Mouse (Mus musculus) adrenal gland, postnatal 10 days (tissue): ENCODE results near the gene Cpt1c. TPM values are rescaled to one million over a fixed set of nuclear protein-coding genes. Genes with fewer than 3 reads are reported as not detected.
A peak's percentile ranks its signal among the peaks of the same experiment; 100 is the strongest.

Experiments used
- DNase-seq: peaks from one replicate; pipeline ENCODE4 v3.0.0; 2021; ENCODE audit warnings: mixed read lengths
- microRNA-seq: library from miRNA; unstranded; fragments of <30 nt; microRNA quantifications from one replicate; pipeline ENCODE4 v1.2.0, GENCODE M21; 2021
- total RNA-seq, 2 experiments: library from RNA; stranded (reverse); gene quantifications; 2 replicates each; pipeline ENCODE4 v1.2.3; 2021

Cpt1c gene
- total RNA-seq, 2 experiments from 2014 or later: 9.8 to 15.3 TPM

DNA sequence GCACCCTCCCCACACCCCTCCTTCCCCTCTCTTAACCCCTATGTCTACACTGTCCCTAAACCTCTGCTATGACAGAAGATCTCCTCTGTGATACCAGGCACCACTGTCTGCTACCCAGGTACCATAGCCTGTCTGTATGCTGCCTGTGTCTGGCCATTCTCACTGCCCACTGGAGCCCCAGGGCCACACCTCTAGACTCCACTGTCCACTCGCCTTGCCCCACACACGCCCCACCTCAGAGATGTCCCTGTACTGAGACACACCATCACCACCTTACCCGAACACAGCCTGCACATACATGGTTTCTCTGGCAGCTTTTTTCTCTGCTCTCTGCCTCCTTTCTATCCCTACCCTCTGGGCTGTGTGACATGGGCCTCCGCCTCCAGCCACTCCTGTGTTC lies 57.8 kb downstream of the Cpt1c start:
- DNase-seq: no peak

DNA sequence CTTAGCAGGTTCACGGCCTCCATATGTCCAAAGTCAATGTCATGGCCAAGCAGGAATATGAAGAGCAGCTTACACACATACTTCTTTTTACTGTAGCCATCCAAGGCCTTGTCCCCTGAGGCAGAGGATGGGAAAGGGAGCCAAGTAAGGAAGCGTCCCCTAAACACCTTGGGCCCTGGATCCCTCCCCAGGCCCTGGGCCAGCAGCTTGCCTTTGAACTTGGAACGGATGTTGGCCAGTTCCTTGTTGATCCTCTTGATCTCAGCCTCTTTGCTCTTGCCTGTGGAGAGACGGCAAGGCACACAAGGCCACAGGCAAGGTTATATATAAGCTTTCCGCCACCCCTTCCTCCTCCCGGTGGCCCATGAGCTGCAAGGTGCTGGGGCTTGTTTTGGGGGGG lies 58.5 kb downstream of the Cpt1c start:
- DNase-seq: peak; percentile 55

DNA sequence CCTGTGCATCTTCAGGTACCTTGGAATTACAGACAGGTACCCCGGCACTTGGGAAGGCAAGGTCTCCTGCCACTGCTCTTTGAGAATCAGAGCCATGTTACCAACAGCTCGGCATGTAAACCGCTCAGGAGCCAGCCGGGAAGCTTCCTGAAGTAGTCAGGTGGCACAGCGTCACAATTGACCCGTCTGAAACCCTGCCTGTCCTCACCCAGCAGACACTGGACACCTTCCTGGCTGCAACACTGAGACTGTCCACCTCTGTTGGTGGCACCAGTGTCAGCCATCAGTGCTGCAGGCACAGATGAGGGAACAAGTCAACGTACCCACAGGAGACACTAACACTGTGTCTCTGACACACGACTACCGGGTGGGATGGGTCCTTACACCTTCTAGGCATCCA lies 59.3 kb downstream of the Cpt1c start:
- no peak for DNase-seq

DNA sequence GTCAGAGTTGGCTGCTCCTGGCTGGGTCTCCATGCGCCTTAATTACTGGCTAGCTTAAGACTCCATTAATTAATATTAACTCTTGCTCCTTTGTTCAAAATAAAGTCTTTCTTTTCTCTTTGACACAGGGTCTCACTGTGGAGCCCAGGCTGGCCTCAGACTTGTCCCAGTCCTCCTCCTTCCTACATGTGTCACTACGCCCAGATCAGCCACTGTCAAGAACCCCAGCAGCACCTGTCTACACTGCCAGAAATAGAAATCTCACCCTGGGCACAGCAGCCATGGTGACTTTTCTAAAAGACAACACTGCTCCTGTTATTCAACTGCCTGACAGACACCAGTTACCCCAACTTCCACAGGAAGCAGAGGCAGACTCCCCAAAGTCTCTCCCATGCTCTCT lies 60.3 kb downstream of the Cpt1c start:
- DNase-seq: no peak

Small RNAs within 50 kb of the gene (microRNA-seq; reads per million reads assigned to microRNA genes)
- 2.8 reads per million for gene Mir7054

Other genes starting within 250 kb of the Cpt1c start
- gene Vrk3, start 226.4 kb downstream of the Cpt1c start, total RNA-seq: 10 to 100 TPM; 34.3 to 40.2 TPM
- under 1 TPM; 0.33 to 0.45 TPM for gene Zfp473, start 223.8 kb downstream of the Cpt1c start, total RNA-seq
- 10 to 100 TPM; 44.3 to 47.1 TPM for gene Nup62, start 158.8 kb downstream of the Cpt1c start, total RNA-seq
- gene Il4i1, start 158.5 kb downstream of the Cpt1c start, total RNA-seq: 1 to 10 TPM; 5.2 TPM
- 100 to 1,000 TPM; 144 to 202 TPM for gene Atf5, start 158.2 kb downstream of the Cpt1c start, total RNA-seq
- 100 to 1,000 TPM in 1 of 2 experiments, 10 to 100 TPM in 1; 92.4 to 109 TPM for gene Akt1s1, start 125.9 kb downstream of the Cpt1c start, total RNA-seq
- 10 to 100 TPM; 61.9 to 73.1 TPM for gene Tbc1d17, start 125.8 kb downstream of the Cpt1c start, total RNA-seq
- 10 to 100 TPM; 37.6 to 38.6 TPM for gene Pnkp, start 117.7 kb downstream of the Cpt1c start, total RNA-seq
- 100 to 1,000 TPM; 239 to 266 TPM for gene Ptov1, start 105.1 kb downstream of the Cpt1c start, total RNA-seq
- gene Med25, start 82.1 kb downstream of the Cpt1c start, total RNA-seq: 10 to 100 TPM; 73.7 to 83.7 TPM
- 10 to 100 TPM; 19.5 to 24.8 TPM for gene Fuz, start 78.8 kb downstream of the Cpt1c start, total RNA-seq
- gene Ap2a1, start 45.4 kb downstream of the Cpt1c start, total RNA-seq: 10 to 100 TPM; 83.6 to 93.2 TPM
- not detected for gene Tsks, start 31.6 kb downstream of the Cpt1c start, total RNA-seq
- 100 to 1,000 TPM; 254 to 258 TPM for gene Prmt1, start 11.7 kb upstream of the Cpt1c start, total RNA-seq
- gene Irf3, start 22.8 kb upstream of the Cpt1c start, total RNA-seq: 10 to 100 TPM; 80.3 to 89.6 TPM
- gene Bcl2l12, start 23.9 kb upstream of the Cpt1c start, total RNA-seq: 10 to 100 TPM; 15.8 to 16.2 TPM
- 10 to 100 TPM; 69.6 to 81.1 TPM for gene Scaf1, start 41.5 kb upstream of the Cpt1c start, total RNA-seq
- gene Rras, start 43.1 kb upstream of the Cpt1c start, total RNA-seq: 10 to 100 TPM; 57.6 to 60.2 TPM
- 10 to 100 TPM; 36.9 to 51.9 TPM for gene Prr12, start 78.0 kb upstream of the Cpt1c start, total RNA-seq
- gene Nosip, start 87.6 kb upstream of the Cpt1c start, total RNA-seq: 10 to 100 TPM; 39.7 to 45.9 TPM
- 10 to 100 TPM; 18.5 to 20.0 TPM for gene Prrg2, start 87.8 kb upstream of the Cpt1c start, total RNA-seq
- gene Rcn3, start 117.4 kb upstream of the Cpt1c start, total RNA-seq: 10 to 100 TPM; 65.2 to 71.2 TPM
- 100 to 1,000 TPM; 169 to 185 TPM for gene Fcgrt, start 129.0 kb upstream of the Cpt1c start, total RNA-seq
- gene Rps11, start 149.6 kb upstream of the Cpt1c start, total RNA-seq: 1,000 to 10,000 TPM; 1,283 to 1,295 TPM
- 1,000 to 10,000 TPM; 1,643 to 1,697 TPM for gene Rpl13a, start 153.9 kb upstream of the Cpt1c start, total RNA-seq
- gene Gm45713, start 161.4 kb upstream of the Cpt1c start, total RNA-seq: not detected
- gene Flt3l, start 161.6 kb upstream of the Cpt1c start, total RNA-seq: 10 to 100 TPM in 1 of 2 experiments, 1 to 10 TPM in 1; 9.7 to 18.1 TPM
- 10 to 100 TPM; 59.0 to 68.5 TPM for gene Pih1d1, start 179.5 kb upstream of the Cpt1c start, total RNA-seq
- gene Aldh16a1, start 179.7 kb upstream of the Cpt1c start, total RNA-seq: 10 to 100 TPM; 50.6 to 68.2 TPM
- gene Slc17a7, start 189.1 kb upstream of the Cpt1c start, total RNA-seq: under 1 TPM; 0.18 to 0.42 TPM
- gene Gfy, start 204.7 kb upstream of the Cpt1c start, total RNA-seq: not detected
- gene Pth2, start 206.1 kb upstream of the Cpt1c start, total RNA-seq: not detected
- under 1 TPM in 1 of 2 experiments, not detected in 1; 0.36 TPM for gene Ccdc155, start 230.0 kb upstream of the Cpt1c start, total RNA-seq
- gene Dkkl1, start 237.3 kb upstream of the Cpt1c start, total RNA-seq: under 1 TPM in 1 of 2 experiments, not detected in 1; 0.30 TPM
- gene Tead2, start 240.9 kb upstream of the Cpt1c start, total RNA-seq: 10 to 100 TPM; 21.0 to 24.0 TPM